In the genomic region with DNA sequence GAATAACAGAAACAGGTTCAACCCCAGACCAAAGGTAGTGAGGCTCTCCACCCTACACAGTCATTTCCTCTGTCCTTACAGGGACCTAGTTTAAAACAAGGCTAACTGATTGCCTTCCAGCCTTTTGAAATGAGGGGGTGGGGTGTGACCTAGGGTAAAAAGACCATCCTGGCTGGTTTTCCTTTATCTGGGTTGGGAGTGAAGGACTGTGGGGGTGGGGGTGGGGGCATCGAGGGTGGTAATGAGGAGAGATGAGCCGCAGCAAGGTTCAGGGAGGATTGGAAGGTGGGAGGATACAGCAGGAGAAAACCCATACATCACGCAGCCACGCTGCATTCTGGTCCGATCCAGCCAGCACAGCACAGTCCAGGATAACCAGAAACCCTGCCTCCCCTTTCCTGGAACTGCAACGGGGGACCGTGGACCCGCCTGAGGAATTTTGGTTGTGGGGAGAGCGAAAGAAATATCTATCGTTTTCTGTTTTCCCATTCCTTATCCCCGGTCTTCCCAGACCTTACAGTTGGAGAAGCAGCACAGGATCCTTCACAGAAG, we compare ENCODE assay signal across 11 mouse cellular contexts. TPM values are rescaled to one million over a fixed set of nuclear protein-coding genes. Genes with fewer than 3 reads are reported as not detected.
A peak's percentile ranks its signal among the peaks of the same experiment; 100 is the strongest.
DNase-seq lines count a peak whose midpoint lies in the region; ATAC-seq and TF ChIP-seq lines count a peak whose summit lies in the region.
"Had no signal": no experiment of that assay in that cellular context is flagged by ENCODE, and none has a peak within 500 bp of the region (broad histone marks: within the 10 kb centered on the region; RNA-seq: fewer than 3 reads in every experiment).

No protein-coding gene starts in this region.

- DNase-seq in cerebellum, adult 2 months = no peak
- no peak for DNase-seq in cerebellum, adult 9-11 months
- DNase-seq in left cerebral cortex, postnatal 25 days (ENCODE audit: low spot score in 2 of 2) = peak; percentile 30 to 54
- no peak for DNase-seq in left cerebral cortex, adult 9 months (ENCODE audit: low spot score in 2 of 2)
- DNase-seq in forebrain, postnatal 0 days = no peak
- DNase-seq in cerebellum, postnatal 4 days (ENCODE audit: low spot score in 2 of 2) = no peak
- DNase-seq in cerebellum, adult 9-10 months = no peak
- DNase-seq: cerebellum, postnatal 25 days; thymus, postnatal 36 days had no signal

- TF ChIP-seq CTCF in cerebellum, adult 2 months (IDR thresholded peaks at IDR 0.05; ENCODE audit: borderline replicate concordance, insufficient read depth, low read depth, low read length) = no peak
- TF ChIP-seq CTCF in forebrain, postnatal 0 days (IDR thresholded peaks at IDR 0.05; ENCODE audit: low read depth) = no peak

- H3K4me3 ChIP-seq in cerebellum, adult 2 months (replicated peaks; ENCODE audit: insufficient read depth, low read depth, low read length) = peak overlapping the region; percentile 19
- H3K4me3 ChIP-seq in forebrain, postnatal 0 days (ENCODE audit: low read depth, low read length) = peak overlapping the region; percentile 53
- peak overlapping the region; percentile 51 for H3K4me3 ChIP-seq in myocyte
- H3K4me3 ChIP-seq: liver, embryonic 15.5 days had no signal

- H3K9ac ChIP-seq in forebrain, postnatal 0 days = peak overlapping the region; percentile 59
- H3K9ac ChIP-seq: liver, embryonic 15.5 days had no signal

- no peak overlapping the region for H3ac ChIP-seq in myocyte (ENCODE audit: control insufficient read depth, insufficient read length)

- H3K4me1 ChIP-seq in cerebellum, adult 2 months (ENCODE audit: control insufficient read depth, insufficient read depth, low read length) = peaks cover 4% of the 10 kb centered on the region; the same call in 1 of the 2 replicates
- peaks cover 12% of the 10 kb centered on the region for H3K4me1 ChIP-seq in forebrain, postnatal 0 days (ENCODE audit: insufficient read depth)

- intact Hi-C loops in left cerebral cortex, postnatal 25 days (cut with DNase I) = no loop called here

- WGBS in cerebellum, adult 2 months = 41% methylated on average over 11 of the region's 11 CpGs
- WGBS in forebrain, postnatal 0 days = 8% methylated on average over 11 of the region's 11 CpGs

- H3K79me2 ChIP-seq in myocyte (ENCODE audit: control insufficient read depth, insufficient read depth) = no peaks in the 10 kb centered on the region

- TF ChIP-seq POLR2A in cerebellum, adult 2 months (IDR thresholded peaks at IDR 0.05; ENCODE audit: borderline replicate concordance, insufficient read depth, low read length) = no peak
- TF ChIP-seq POLR2A in myocyte (IDR thresholded peaks at IDR 0.05; ENCODE audit: insufficient read length, low read depth) = no peak

- H3K27ac ChIP-seq in cerebellum, adult 2 months (ENCODE audit: insufficient read depth, low read length) = no peak overlapping the region
- H3K27ac ChIP-seq in forebrain, postnatal 0 days (ENCODE audit: low read depth, low read length) = peak overlapping the region; percentile 84
- H3K27ac ChIP-seq: liver, embryonic 15.5 days had no signal

- peak; percentile 30; the same call in 1 of the 2 replicates for ATAC-seq in forebrain, postnatal 0 days

- H3K4me2 ChIP-seq in forebrain, postnatal 0 days (ENCODE audit: low read depth) = peak overlapping the region; percentile 89
- H3K4me2 ChIP-seq in myocyte (ENCODE audit: low read depth) = peak overlapping the region; percentile 97
- H3K4me2 ChIP-seq: liver, embryonic 15.5 days had no signal

- no peaks in the 10 kb centered on the region for H3K9me3 ChIP-seq in forebrain, postnatal 0 days (ENCODE audit: low read length)
- H3K9me3 ChIP-seq: liver, embryonic 15.5 days had no signal

- H3K27me3 ChIP-seq in cerebellum, adult 2 months (ENCODE audit: control insufficient read depth, insufficient read depth, low read length) = no peaks in the 10 kb centered on the region
- no peaks in the 10 kb centered on the region for H3K27me3 ChIP-seq in forebrain, postnatal 0 days (ENCODE audit: insufficient read depth, low read length)
- H3K27me3 ChIP-seq in myocyte (ENCODE audit: control insufficient read depth, insufficient read depth, insufficient read length) = no peaks in the 10 kb centered on the region

- peaks cover 7% of the 10 kb centered on the region; the same call in 1 of the 2 replicates for H3K36me3 ChIP-seq in forebrain, postnatal 0 days (ENCODE audit: insufficient read depth)
- peaks cover 6% of the 10 kb centered on the region for H3K36me3 ChIP-seq in myocyte (ENCODE audit: control insufficient read depth, insufficient read depth)
- H3K36me3 ChIP-seq: liver, embryonic 15.5 days had no signal

TF ChIP-seq in myocyte, 11 proteins besides CTCF, POLR2A, EP300 and RAD21:
- TF ChIP-seq SRF (IDR thresholded peaks at IDR 0.05; ENCODE audit: control insufficient read depth, insufficient read length, low read depth) (no peak), POLR2AphosphoS2 (IDR thresholded peaks at IDR 0.05; ENCODE audit: insufficient read length, low read depth) (no peak), USF1 (IDR thresholded peaks at IDR 0.05; ENCODE audit: low read depth) (no peak), MYOD1 (IDR thresholded peaks at IDR 0.05; ENCODE audit: control insufficient read depth in 1 of 3, insufficient read length in 2 of 3, low read depth in 2 of 3) (no peak), MYOG (IDR thresholded peaks at IDR 0.05; ENCODE audit: control insufficient read depth in 1 of 3, insufficient read depth in 1 of 3, insufficient read length in 2 of 3, low read depth in 2 of 3) (no peak), CEBPB (IDR thresholded peaks at IDR 0.05; ENCODE audit: insufficient read depth, poor library complexity, severe bottlenecking) (no peak), REST (IDR thresholded peaks at IDR 0.05; ENCODE audit: insufficient read depth, insufficient read length) (no peak)

RNA-seq across cellular contexts. Expression of a gene that starts 2.2 kb away (rescaled TPM):
- 42.4 and 47.4 TPM in 2 replicates for polyA plus RNA-seq in cerebellum, adult 2 months (2012; rRNA removed)
- 10 to 100 TPM; 31.8 to 36.8 TPM for total RNA-seq in left cerebral cortex, postnatal 25 days (2021)
- 34.1 and 56.6 TPM in 2 replicates for total RNA-seq in forebrain, postnatal 0 days (2014; rRNA removed)
- polyA plus RNA-seq in forebrain, postnatal 0 days (2015; fragmentation: Nextera tagmentation; extraction: Ambion mirVana) = 20.9 and 24.1 TPM in 2 replicates
- polyA plus RNA-seq in myocyte (2012; fragmentation: generic; extraction: Trizol) = 14.4 TPM

RNA-seq across cellular contexts. Expression of a gene that starts 12.4 kb away (rescaled TPM):
- 69.4 and 71.7 TPM in 2 replicates for polyA plus RNA-seq in cerebellum, adult 2 months (2012; rRNA removed)
- 10 to 100 TPM; 69.4 to 75.8 TPM for total RNA-seq in left cerebral cortex, postnatal 25 days (2021)
- 54.9 and 70.6 TPM in 2 replicates for total RNA-seq in forebrain, postnatal 0 days (2014; rRNA removed)
- 11.9 and 13.8 TPM in 2 replicates for polyA plus RNA-seq in forebrain, postnatal 0 days (2015; fragmentation: Nextera tagmentation; extraction: Ambion mirVana)
- polyA plus RNA-seq in myocyte (2012; fragmentation: generic; extraction: Trizol) = 102 TPM

RNA-seq across cellular contexts. Expression of a gene that starts 32.9 kb away (rescaled TPM):
- polyA plus RNA-seq in cerebellum, adult 2 months (2012; rRNA removed) = 4.8 TPM in 2 replicates
- 10 to 100 TPM in 1 of 2 experiments, 1 to 10 TPM in 1; 9.8 to 11.4 TPM for total RNA-seq in left cerebral cortex, postnatal 25 days (2021)
- 6.1 and 8.2 TPM in 2 replicates for total RNA-seq in forebrain, postnatal 0 days (2014; rRNA removed)
- polyA plus RNA-seq in forebrain, postnatal 0 days (2015; fragmentation: Nextera tagmentation; extraction: Ambion mirVana) = 5.6 and 10.5 TPM in 2 replicates
- polyA plus RNA-seq in myocyte (2012; fragmentation: generic; extraction: Trizol) = 2.4 TPM
- polyA plus RNA-seq: liver, embryonic 15.5 days had no signal

RNA-seq across cellular contexts. Expression of a gene that starts 44.4 kb away (rescaled TPM):
- polyA plus RNA-seq in cerebellum, adult 2 months (2012; rRNA removed) = 65.4 and 69.7 TPM in 2 replicates
- total RNA-seq in left cerebral cortex, postnatal 25 days (2021) = 100 to 1,000 TPM; 277 to 286 TPM
- 191 and 201 TPM in 2 replicates for total RNA-seq in forebrain, postnatal 0 days (2014; rRNA removed)
- 133 and 139 TPM in 2 replicates for polyA plus RNA-seq in forebrain, postnatal 0 days (2015; fragmentation: Nextera tagmentation; extraction: Ambion mirVana)
- polyA plus RNA-seq in myocyte (2012; fragmentation: generic; extraction: Trizol) = 80.8 TPM

RNA-seq across cellular contexts. Expression of a gene that starts 52.9 kb away (rescaled TPM):
- 4.1 and 4.7 TPM in 2 replicates for polyA plus RNA-seq in cerebellum, adult 2 months (2012; rRNA removed)
- 1 to 10 TPM; 1.4 to 2.3 TPM for total RNA-seq in left cerebral cortex, postnatal 25 days (2021)
- total RNA-seq in forebrain, postnatal 0 days (2014; rRNA removed) = 0.90 and 2.9 TPM in 2 replicates
- 5.2 and 5.3 TPM in 2 replicates for polyA plus RNA-seq in forebrain, postnatal 0 days (2015; fragmentation: Nextera tagmentation; extraction: Ambion mirVana)
- 52.9 TPM for polyA plus RNA-seq in myocyte (2012; fragmentation: generic; extraction: Trizol)

Comparison
In these comparisons a context has a peak if more than half of its experiments do, and no peak if none do; other contexts are left out.
1. DNase-seq: peak in left cerebral cortex, postnatal 25 days (2 of 2); none in cerebellum, adult 2 months (0 of 2), cerebellum, adult 9-11 months (single experiment), left cerebral cortex, adult 9 months (0 of 2), forebrain, postnatal 0 days (single experiment), cerebellum, postnatal 4 days (0 of 2) and cerebellum, adult 9-10 months (single experiment).
2. Peak in every context shown above with its lines, with median percentiles within 50 percentile points of each other: H3K4me3 ChIP-seq.